Mouse (Mus musculus): ENCODE data around the gene Mmp25.

- TF ChIP-seq CTCF (IDR thresholded peaks at IDR 0.05; ENCODE audit: low read depth) (no peak), EP300 (IDR thresholded peaks at IDR 0.05; ENCODE audit: low read depth) (no peak)
These were observed 38.1 kb upstream of the Mmp25 start for GRCm38 (mm10) chr17:23683226-23683625.

Measured in liver, embryonic 14.5 days (tissue).